Mouse (Mus musculus) regulatory T cell (primary cell): ENCODE results near the gene Gm29110.
"Not testable (repeated sequence)": the region's sequence is repeated elsewhere in the genome, so short reads cannot be mapped to it uniquely, and the experiment has no call there.

Source experiments
- in situ Hi-C: fragments of 300-600 bp; cut with MboI, MseI; formaldehyde crosslinking; loops from one replicate; pipeline ENCODE4 v1.15.1; 2025; ENCODE audit warnings: high pct_unique_total_duplicates

The Gm29110 gene

GRCm38 (mm10) chrY:74470231-74470630 lies at the start of gene Gm29110:
Gene Gm29110, plus strand, starts transcription at chrY:74470531.
- in situ Hi-C loops, result not testable (repeated sequence)
